ENCODE assay signal across 19 mouse cellular contexts in the genomic region with DNA sequence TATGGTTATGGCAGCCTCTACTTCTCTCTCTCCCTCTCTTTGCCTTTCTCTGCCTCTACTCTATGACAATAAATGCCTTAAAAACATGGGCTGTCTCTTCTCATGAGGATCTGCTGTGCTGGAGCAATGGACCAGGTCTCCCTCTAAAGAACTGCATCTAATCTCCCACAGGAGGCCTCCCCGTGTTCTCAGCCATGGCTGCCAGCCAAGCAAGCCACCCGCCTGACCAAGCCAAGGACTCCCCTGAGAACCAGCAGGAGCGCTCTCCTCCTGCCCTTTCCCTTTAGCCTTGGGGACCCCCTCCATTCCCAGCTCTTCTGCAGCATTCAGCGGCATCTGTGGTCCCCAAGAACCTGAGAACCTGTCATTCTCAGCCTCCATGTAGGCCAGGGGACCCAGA. TPM values are rescaled to one million over a fixed set of nuclear protein-coding genes. Genes with fewer than 3 reads are reported as not detected.
DNase-seq lines count a peak whose midpoint lies in the region; ATAC-seq and TF ChIP-seq lines count a peak whose summit lies in the region.
"Had no signal": no experiment of that assay in that cellular context is flagged by ENCODE, and none has a peak within 500 bp of the region (broad histone marks: within the 10 kb centered on the region; RNA-seq: fewer than 3 reads in every experiment).

No protein-coding gene starts in this region.

- no peaks in the 10 kb centered on the region for H3K9me3 ChIP-seq in heart, postnatal 0 days (replicated peaks; ENCODE audit: control insufficient read depth, low read length)
- no peaks in the 10 kb centered on the region for H3K9me3 ChIP-seq in heart, embryonic 11.5 days (replicated peaks; ENCODE audit: control insufficient read depth, low read length)
- H3K9me3 ChIP-seq in E14TG2a.4 (ENCODE audit: low read length) = no peaks in the 10 kb centered on the region
- H3K9me3 ChIP-seq in liver, postnatal 0 days (ENCODE audit: low read length) = no peaks in the 10 kb centered on the region
- H3K9me3 ChIP-seq: embryonic facial prominence, embryonic 12.5 days; forebrain, embryonic 15.5 days; midbrain, embryonic 12.5 days; neural tube, embryonic 12.5 days had no signal

- TF ChIP-seq CTCF in heart, postnatal 0 days (IDR thresholded peaks at IDR 0.05; ENCODE audit: low read depth) = no peak
- TF ChIP-seq CTCF in E14TG2a.4 (conservative IDR thresholded peaks at IDR 0.05; ENCODE audit: low read length) = no peak
- no peak for TF ChIP-seq CTCF in liver, postnatal 0 days (IDR thresholded peaks at IDR 0.05; ENCODE audit: low read depth)

- 33% methylated on average over 4 of the region's 4 CpGs for WGBS in heart, postnatal 0 days
- 72% methylated on average over 4 of the region's 4 CpGs for WGBS in heart, embryonic 11.5 days (ENCODE audit: insufficient replicate concordance)
- WGBS in liver, postnatal 0 days (ENCODE audit: insufficient replicate concordance) = 74% methylated on average over 4 of the region's 4 CpGs

- no peak overlapping the region for H3K27ac ChIP-seq in heart, postnatal 0 days (ENCODE audit: low read depth)
- H3K27ac ChIP-seq in heart, embryonic 11.5 days (ENCODE audit: low read depth, low read length) = no peak overlapping the region
- H3K27ac ChIP-seq in liver, postnatal 0 days (ENCODE audit: low read depth) = no peak overlapping the region
- H3K27ac ChIP-seq: embryonic facial prominence, embryonic 12.5 days; forebrain, embryonic 15.5 days; liver, embryonic 14.5 days; midbrain, embryonic 12.5 days; neural tube, embryonic 12.5 days had no signal

- H3K4me2 ChIP-seq in heart, postnatal 0 days (ENCODE audit: low read depth, low read length) = no peak overlapping the region
- no peak overlapping the region for H3K4me2 ChIP-seq in heart, embryonic 11.5 days
- H3K4me2 ChIP-seq in liver, postnatal 0 days (ENCODE audit: low read depth, low read length) = no peak overlapping the region
- H3K4me2 ChIP-seq: embryonic facial prominence, embryonic 12.5 days; forebrain, embryonic 15.5 days; midbrain, embryonic 12.5 days; neural tube, embryonic 12.5 days had no signal

- H3K4me1 ChIP-seq in heart, postnatal 0 days (ENCODE audit: control insufficient read depth, insufficient read depth) = peaks cover 9% of the 10 kb centered on the region
- H3K4me1 ChIP-seq in heart, embryonic 11.5 days (ENCODE audit: control insufficient read depth, insufficient read depth, low read length) = no peaks in the 10 kb centered on the region
- H3K4me1 ChIP-seq in E14TG2a.4 (replicated peaks; ENCODE audit: low read depth, low read length) = peaks cover 54% of the 10 kb centered on the region
- no peaks in the 10 kb centered on the region for H3K4me1 ChIP-seq in liver, postnatal 0 days (ENCODE audit: insufficient read depth)
- H3K4me1 ChIP-seq: forebrain, embryonic 15.5 days; midbrain, embryonic 12.5 days; neural tube, embryonic 12.5 days had no signal

- ATAC-seq in heart, postnatal 0 days (ENCODE audit: insufficient read depth, low read depth) = peak; percentile 51
- ATAC-seq in heart, embryonic 11.5 days (replicated peaks; ENCODE audit: insufficient number of reproducible peaks, low FRiP score, low TSS enrichment) = no peak
- no peak for ATAC-seq in liver, postnatal 0 days
- ATAC-seq: forebrain, embryonic 15.5 days had no signal

- peak; percentile 27 for DNase-seq in heart, postnatal 0 days (ENCODE audit: low spot score)
- DNase-seq in adrenal gland, adult (ENCODE audit: inconsistent age in 2 of 2, low spot score in 1 of 2) = peak; percentile 66 to 77
- DNase-seq in adrenal gland, postnatal 36 days = peak; percentile 72 to 77
- DNase-seq in embryo, embryonic 10.5 days (ENCODE audit: low spot score) = no peak
- DNase-seq in liver, postnatal 0 days = no peak
- DNase-seq: cerebellum, adult 9-11 months; gastrocnemius, postnatal 36 days; kidney, adult 18-20 months; kidney, postnatal 10 days; right cerebral cortex, postnatal 14 days; thymus, adult 2 months had no signal

- peaks cover 13% of the 10 kb centered on the region for H3K36me3 ChIP-seq in heart, postnatal 0 days (replicated peaks; ENCODE audit: control insufficient read depth, insufficient read depth, low read length)
- H3K36me3 ChIP-seq in heart, embryonic 11.5 days (ENCODE audit: control insufficient read depth, insufficient read depth, low read length) = no peaks in the 10 kb centered on the region
- H3K36me3 ChIP-seq in E14TG2a.4 (ENCODE audit: insufficient read depth, low read length) = peaks cover 7% of the 10 kb centered on the region; the same call in 1 of the 2 replicates
- peaks cover 12% of the 10 kb centered on the region for H3K36me3 ChIP-seq in liver, postnatal 0 days (replicated peaks; ENCODE audit: insufficient read depth, low read length)
- H3K36me3 ChIP-seq: embryonic facial prominence, embryonic 12.5 days; forebrain, embryonic 15.5 days; midbrain, embryonic 12.5 days; neural tube, embryonic 12.5 days had no signal

- H3K4me3 ChIP-seq in heart, postnatal 0 days (ENCODE audit: low read depth, low read length) = no peak overlapping the region
- no peak overlapping the region for H3K4me3 ChIP-seq in heart, embryonic 11.5 days (ENCODE audit: low read depth, low read length)
- peak overlapping the region; percentile 68 for H3K4me3 ChIP-seq in E14TG2a.4 (replicated peaks; ENCODE audit: low read length)
- no peak overlapping the region for H3K4me3 ChIP-seq in liver, postnatal 0 days (ENCODE audit: low read depth, low read length)
- H3K4me3 ChIP-seq: embryonic facial prominence, embryonic 12.5 days; erythroblast, embryonic 14.5 days; forebrain, embryonic 15.5 days; midbrain, embryonic 12.5 days; neural tube, embryonic 12.5 days had no signal

- 0 out of 2 replicates have a peak overlapping the region, but pooled peaks have one; percentile 19 for H3K9ac ChIP-seq in heart, postnatal 0 days (replicated peaks; ENCODE audit: low read depth, low read length)
- H3K9ac ChIP-seq in heart, embryonic 11.5 days (ENCODE audit: low read depth, low read length) = no peak overlapping the region
- no peak overlapping the region for H3K9ac ChIP-seq in liver, postnatal 0 days (replicated peaks)
- H3K9ac ChIP-seq: embryonic facial prominence, embryonic 12.5 days; forebrain, embryonic 15.5 days; liver, embryonic 14.5 days; midbrain, embryonic 12.5 days; neural tube, embryonic 12.5 days had no signal

- TF ChIP-seq EP300 in heart, postnatal 0 days (IDR thresholded peaks at IDR 0.05; ENCODE audit: low read depth) = no peak
- TF ChIP-seq EP300 in liver, postnatal 0 days (IDR thresholded peaks at IDR 0.05; ENCODE audit: low read depth) = no peak

- no peaks in the 10 kb centered on the region for H3K27me3 ChIP-seq in heart, postnatal 0 days (ENCODE audit: control insufficient read depth, insufficient read depth, low read length)
- H3K27me3 ChIP-seq in heart, embryonic 11.5 days (ENCODE audit: control insufficient read depth, insufficient read depth, low read length) = no peaks in the 10 kb centered on the region
- no peaks in the 10 kb centered on the region for H3K27me3 ChIP-seq in E14TG2a.4 (ENCODE audit: insufficient read depth, low read length)
- no peaks in the 10 kb centered on the region for H3K27me3 ChIP-seq in liver, postnatal 0 days (ENCODE audit: insufficient read depth, low read length)
- H3K27me3 ChIP-seq: embryonic facial prominence, embryonic 12.5 days; forebrain, embryonic 15.5 days; midbrain, embryonic 12.5 days; neural tube, embryonic 12.5 days had no signal

RNA-seq across cellular contexts. Expression of gene Kat6b, which starts 28.7 kb away (rescaled TPM):
- 13.9 and 52.9 TPM in 2 replicates for total RNA-seq in heart, postnatal 0 days (2014; rRNA removed; ENCODE audit: low replicate concordance)
- polyA plus RNA-seq in heart, postnatal 0 days (2015; fragmentation: Nextera tagmentation; extraction: Ambion mirVana) = 5.4 and 6.1 TPM in 2 replicates
- 11.9 and 14.9 TPM in 2 replicates for polyA plus RNA-seq in heart, embryonic 11.5 days (2014; fragmentation: Nextera tagmentation; extraction: Ambion mirVana)
- 10 to 100 TPM; 42.5 to 47.8 TPM for total RNA-seq in adrenal gland, postnatal 36 days (2021)
- 1.1 and 1.5 TPM in 2 replicates for polyA plus RNA-seq in liver, postnatal 0 days (2015; fragmentation: Nextera tagmentation; extraction: Ambion mirVana)

Comparison
In these comparisons a context has a peak if more than half of its experiments do, and no peak if none do; other contexts are left out.
1. DNase-seq: peak in heart, postnatal 0 days (single experiment), adrenal gland, adult (2 of 2) and adrenal gland, postnatal 36 days (2 of 2); none in embryo, embryonic 10.5 days (single experiment) and liver, postnatal 0 days (single experiment).